Mouse (Mus musculus) spleen, adult 2 months (tissue): ENCODE results near the gene AC124108.1.

Source experiments
- CTCF ChIP-seq: fragments of 200-500 bp; IDR thresholded peaks from 2 replicates; pipeline ENCODE4 v1.5.1; 2011; ENCODE audit warnings: mild to moderate bottlenecking, inconsistent platforms; ENCODE audit not compliant: insufficient read depth, insufficient read length, insufficient replicate concordance; ENCODE audit errors: extremely low read depth
- POLR2A ChIP-seq: fragments of 200-500 bp; IDR thresholded peaks from 2 replicates; pipeline ENCODE4 v1.6.1; 2011; ENCODE audit warnings: low read depth, low read length, inconsistent platforms

- TF ChIP-seq POLR2A (no peak), CTCF (no peak)
These were observed 26.3 kb upstream of the AC124108.1 start for GRCm38 (mm10) chr1:132164780-132165518.
